Mouse (Mus musculus) neural tube, embryonic 15.5 days (tissue): ENCODE measurements around the gene Slc25a17. TPM values are rescaled to one million over a fixed set of nuclear protein-coding genes. Genes with fewer than 3 reads are reported as not detected.

Source experiments
- ATAC-seq: fragments of 200-750 bp; cut with Nextera tagmentation; 2 replicates; pipeline ENCODE4 v1.8.0; 2017; ENCODE audit warnings: mild to moderate bottlenecking, moderate TSS enrichment, moderate library complexity; ENCODE audit not compliant: low FRiP score
- H3K27ac ChIP-seq: fragments of 300-500 bp; sonication (generic); replicated peaks from 2 replicates; pipeline ENCODE4 v1.5.1; 2015; ENCODE audit warnings: mild to moderate bottlenecking, inconsistent platforms
- H3K27me3 ChIP-seq: fragments of 300-500 bp; sonication (generic); replicated peaks from 2 replicates; pipeline ENCODE4 v1.6.1; 2015; ENCODE audit warnings: inconsistent platforms
- H3K36me3 ChIP-seq: fragments of 300-500 bp; sonication (generic); 2 replicates; pipeline ENCODE4 v1.6.1; 2015; ENCODE audit warnings: inconsistent platforms
- H3K4me1 ChIP-seq: fragments of 300-500 bp; sonication (generic); 2 replicates; pipeline ENCODE4 v1.6.1; 2015; ENCODE audit warnings: inconsistent platforms
- H3K4me2 ChIP-seq: fragments of 300-500 bp; sonication (generic); 2 replicates; pipeline ENCODE4 v1.6.1; 2015; ENCODE audit warnings: inconsistent platforms, mild to moderate bottlenecking, moderate library complexity
- H3K4me3 ChIP-seq: fragments of 300-500 bp; sonication (generic); replicated peaks from 2 replicates; pipeline ENCODE4 v1.5.1; 2015; ENCODE audit warnings: mild to moderate bottlenecking, inconsistent platforms
- H3K9ac ChIP-seq: fragments of 300-500 bp; sonication (generic); replicated peaks from 2 replicates; pipeline ENCODE4 v1.6.1; 2015; ENCODE audit warnings: mild to moderate bottlenecking, inconsistent platforms
- H3K9me3 ChIP-seq: fragments of 300-500 bp; sonication (generic); replicated peaks from 2 replicates; pipeline ENCODE4 v1.6.1; 2016; ENCODE audit warnings: inconsistent platforms
- WGBS: fragments of 180-500 bp; shearing (Covaris S2); methylation state at CpG from one replicate; pipeline ENCODE4 v1.1.7; 2015; ENCODE audit warnings: mixed read lengths; 5-methylcytosine and 5-hydroxymethylcytosine counted together
- polyA plus RNA-seq: library from polyadenylated mRNA; unstranded; fragments of >200 nt; fragmentation: Nextera tagmentation; extraction: Ambion mirVana; gene quantifications from 2 replicates; pipeline ENCODE4 v1.2.1, GENCODE M21; 2015

Gene Slc25a17
- polyA plus RNA-seq, 1 experiment from 2014 or later: 134 TPM

DNA sequence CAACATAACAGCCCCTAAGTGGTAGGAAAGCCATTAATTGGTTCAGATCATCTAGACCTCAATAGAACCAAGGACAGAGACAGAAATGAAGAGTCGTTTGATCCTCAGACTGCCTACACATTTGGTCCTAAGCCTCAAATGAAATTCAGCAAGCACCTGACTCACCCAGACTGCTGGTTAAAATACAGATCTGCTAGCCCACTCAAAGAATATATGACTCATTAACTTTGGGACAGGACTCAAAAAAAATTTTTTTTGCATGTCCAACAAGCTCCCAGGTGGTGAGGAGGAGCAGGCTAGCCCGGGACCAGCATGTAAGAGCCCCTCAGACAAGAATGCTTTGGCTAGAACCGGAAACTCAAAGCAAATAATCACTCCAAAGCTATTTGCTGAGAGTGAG is 40.5 kb downstream of the Slc25a17 start:
- no peak for ATAC-seq
- whole genome bisulfite sequencing: 93% methylated on average over 3 of the region's 3 CpGs
- Histone ChIP-seq H3K4me1 (no peaks in the 10 kb centered on the region), H3K9ac (no peak overlapping the region), H3K9me3 (0 out of 2 replicates have a peak, but pooled peaks cover 3% of the 10 kb centered on the region), H3K4me2 (no peak overlapping the region), H3K4me3 (no peak overlapping the region), H3K27ac (no peak overlapping the region), H3K36me3 (peaks cover 59% of the 10 kb centered on the region), H3K27me3 (no peaks in the 10 kb centered on the region)

DNA sequence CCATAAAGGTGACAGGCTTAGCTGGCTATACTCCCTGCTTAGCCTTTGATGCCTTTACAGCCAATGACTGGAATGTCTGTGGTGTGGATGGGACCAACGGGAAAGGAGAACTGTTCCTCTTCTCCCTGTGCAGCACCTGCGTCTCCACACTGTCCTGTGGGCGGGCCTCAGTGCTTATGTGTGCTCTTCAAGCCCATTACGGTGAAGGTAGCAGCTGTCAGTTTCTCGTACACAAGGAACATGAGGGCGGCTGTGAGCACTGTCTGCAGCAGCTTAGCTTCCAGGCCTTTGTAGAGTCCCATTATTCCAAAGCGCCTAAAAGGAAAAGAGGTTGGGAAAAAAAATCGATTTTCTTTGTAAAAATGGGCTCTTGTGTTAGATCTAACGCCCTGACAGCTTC is 41.1 kb downstream of the Slc25a17 start:
- Histone ChIP-seq H3K9ac (no peak overlapping the region), H3K4me3 (no peak overlapping the region), H3K36me3 (peaks cover 59% of the 10 kb centered on the region), H3K4me2 (no peak overlapping the region), H3K27ac (no peak overlapping the region), H3K4me1 (no peaks in the 10 kb centered on the region), H3K27me3 (no peaks in the 10 kb centered on the region), H3K9me3 (0 out of 2 replicates have a peak, but pooled peaks cover 3% of the 10 kb centered on the region)
- ATAC-seq: no peak
- WGBS: 92% methylated on average over 9 of the region's 9 CpGs

DNA sequence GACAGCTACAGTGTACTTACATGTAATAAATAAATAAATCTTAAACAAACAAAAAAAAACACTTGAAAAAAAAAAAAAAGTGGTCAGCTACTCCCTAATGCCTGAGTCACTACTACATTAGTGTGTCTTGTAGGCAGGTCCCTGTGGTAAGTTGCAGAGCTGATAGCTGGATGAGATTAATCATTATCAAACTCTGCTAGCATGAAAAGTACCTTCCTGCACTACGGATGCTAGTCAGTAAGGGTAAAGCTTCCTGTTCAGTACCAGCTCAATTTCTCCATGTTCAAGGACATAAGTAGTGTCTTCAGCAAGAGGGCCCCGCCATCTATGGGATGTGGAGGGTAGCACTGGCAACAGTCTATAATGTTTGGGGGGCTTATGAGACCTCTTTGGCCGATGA is 46.7 kb downstream of the Slc25a17 start:
- Histone ChIP-seq H3K4me1 (peaks cover 9% of the 10 kb centered on the region; the same call in 1 of the 2 replicates), H3K27ac (no peak overlapping the region), H3K36me3 (peaks cover 20% of the 10 kb centered on the region), H3K9me3 (0 out of 2 replicates have a peak, but pooled peaks cover 3% of the 10 kb centered on the region), H3K27me3 (no peaks in the 10 kb centered on the region), H3K4me3 (no peak overlapping the region), H3K4me2 (no peak overlapping the region), H3K9ac (no peak overlapping the region)
- 93% methylated on average over 3 of the region's 3 CpGs for WGBS
- no peak for ATAC-seq

DNA sequence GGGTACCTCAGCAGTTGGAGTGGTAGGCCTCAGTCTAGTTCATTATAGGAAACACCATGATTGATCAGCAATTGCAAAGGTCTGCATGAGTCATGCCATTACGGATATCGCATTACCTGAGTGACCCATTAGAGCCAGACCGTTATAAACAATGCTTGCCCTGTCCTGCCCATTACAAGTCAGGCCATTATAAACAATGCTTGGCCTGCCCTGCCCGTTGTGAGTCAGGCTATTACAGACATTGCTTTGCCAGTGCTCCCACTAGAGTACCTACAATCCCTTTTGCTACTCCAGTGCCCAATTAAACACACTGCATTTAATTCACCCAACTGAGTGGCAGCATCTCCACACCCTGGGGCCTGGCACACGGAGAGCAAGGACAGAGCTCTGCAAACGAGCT is 49.6 kb downstream of the Slc25a17 start:
- Histone ChIP-seq H3K4me2 (no peak overlapping the region), H3K4me1 (peaks cover 9% of the 10 kb centered on the region; the same call in 1 of the 2 replicates), H3K36me3 (no peaks in the 10 kb centered on the region), H3K27me3 (no peaks in the 10 kb centered on the region), H3K9ac (no peak overlapping the region), H3K27ac (no peak overlapping the region; the same call in 1 of the 2 replicates), H3K4me3 (no peak overlapping the region), H3K9me3 (no peaks in the 10 kb centered on the region)
- 63% methylated on average over 6 of the region's 6 CpGs for WGBS
- no peak for ATAC-seq

DNA sequence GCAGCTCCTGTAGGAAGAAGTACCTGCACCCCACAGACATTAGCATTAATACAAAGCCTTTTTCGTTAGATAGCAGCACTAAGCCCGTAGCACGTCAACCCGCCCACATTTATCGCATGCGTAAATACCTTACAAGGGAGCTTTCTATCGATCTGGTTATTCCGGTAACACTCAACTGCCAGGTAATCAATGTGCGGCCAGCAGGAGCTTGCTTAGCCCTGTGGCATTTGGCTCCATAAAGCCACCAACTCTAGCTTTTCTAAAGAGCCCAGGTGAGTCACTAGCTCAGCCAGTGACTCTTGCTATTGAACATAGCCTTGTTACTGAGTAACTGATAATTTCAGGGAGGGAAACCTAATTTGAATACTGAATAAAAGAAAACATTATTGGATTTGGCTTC is 50.3 kb downstream of the Slc25a17 start:
- Histone ChIP-seq H3K36me3 (no peaks in the 10 kb centered on the region), H3K9me3 (no peaks in the 10 kb centered on the region), H3K9ac (no peak overlapping the region), H3K27me3 (no peaks in the 10 kb centered on the region), H3K4me2 (no peak overlapping the region), H3K27ac (no peak overlapping the region), H3K4me1 (peaks cover 9% of the 10 kb centered on the region; the same call in 1 of the 2 replicates), H3K4me3 (no peak overlapping the region)
- WGBS: 87% methylated on average over 9 of the region's 9 CpGs
- ATAC-seq: no peak

DNA sequence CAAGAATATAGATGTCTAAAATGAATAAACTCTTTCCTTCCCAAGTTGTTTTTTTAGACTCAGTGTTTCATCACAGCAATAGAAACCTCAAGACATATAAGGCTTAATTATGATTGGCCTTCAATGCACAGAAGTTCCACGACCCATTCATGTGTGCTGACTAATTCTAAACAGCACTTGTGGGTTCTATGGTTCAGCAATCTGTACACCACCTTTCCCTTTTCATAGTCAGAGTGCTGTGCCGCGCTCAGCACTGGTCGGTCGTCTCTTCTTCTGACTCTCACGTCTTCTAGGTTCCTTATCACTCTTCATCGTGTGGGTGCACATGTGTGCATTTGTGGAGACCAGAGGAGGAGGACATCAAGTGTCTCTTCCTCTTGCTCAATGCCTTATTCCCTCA is 52.6 kb downstream of the Slc25a17 start:
- Histone ChIP-seq H3K9ac (no peak overlapping the region), H3K9me3 (no peaks in the 10 kb centered on the region), H3K4me3 (no peak overlapping the region), H3K4me2 (no peak overlapping the region), H3K27me3 (no peaks in the 10 kb centered on the region), H3K36me3 (no peaks in the 10 kb centered on the region), H3K4me1 (peaks cover 9% of the 10 kb centered on the region; the same call in 1 of the 2 replicates), H3K27ac (no peak overlapping the region)
- 96% methylated on average over 7 of the region's 7 CpGs for WGBS
- no peak for ATAC-seq

DNA sequence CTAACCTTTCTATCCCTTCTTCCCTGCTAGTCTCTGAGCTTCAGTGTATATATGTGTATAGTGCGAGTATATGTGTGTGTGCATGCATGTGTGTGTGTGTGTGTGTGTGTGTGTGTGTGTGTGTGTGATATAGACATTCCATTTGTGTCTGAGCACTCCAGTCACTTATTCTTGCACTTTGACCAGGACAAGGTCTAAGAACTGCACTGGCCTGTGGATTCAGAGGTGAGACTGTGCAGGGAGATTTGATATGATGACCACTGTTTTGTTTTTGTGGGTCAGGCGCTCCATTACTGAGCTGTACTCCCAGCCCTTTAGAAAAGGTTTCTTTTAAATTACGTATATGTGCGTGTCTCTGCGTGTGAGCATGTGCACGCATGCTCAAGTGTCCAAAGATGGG is 54.1 kb downstream of the Slc25a17 start:
- no peaks in the 10 kb centered on the region for H3K9me3 ChIP-seq
- no peaks in the 10 kb centered on the region for H3K27me3 ChIP-seq
- H3K27ac ChIP-seq: no peak overlapping the region
- 95% methylated on average over 6 of the region's 6 CpGs for WGBS
- H3K9ac ChIP-seq: no peak overlapping the region
- H3K4me1 ChIP-seq: peaks cover 8% of the 10 kb centered on the region; the same call in 1 of the 2 replicates
- H3K4me2 ChIP-seq: no peak overlapping the region
- H3K4me3 ChIP-seq: no peak overlapping the region
- H3K36me3 ChIP-seq: no peaks in the 10 kb centered on the region
- no peak for ATAC-seq

DNA sequence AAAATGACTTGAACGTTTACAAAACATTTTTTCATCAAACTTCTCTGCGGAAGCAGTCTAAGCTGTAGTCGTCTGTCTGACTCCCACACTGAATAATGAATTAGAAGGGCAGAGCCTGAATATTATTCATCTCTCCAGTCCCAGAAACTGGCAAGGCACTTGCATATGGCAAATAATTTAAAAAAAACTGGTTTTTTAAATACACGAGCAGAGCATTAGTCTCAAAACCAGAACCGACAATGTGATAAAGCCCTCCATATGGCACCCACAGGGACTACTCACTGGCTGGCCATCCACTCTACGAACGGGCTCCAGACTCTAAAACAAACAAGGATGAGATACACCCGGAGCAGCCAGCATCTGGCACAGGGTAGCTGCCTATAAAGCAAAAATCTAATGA is 55.6 kb downstream of the Slc25a17 start:
- no peak overlapping the region for H3K4me2 ChIP-seq
- no peaks in the 10 kb centered on the region for H3K27me3 ChIP-seq
- no peaks in the 10 kb centered on the region for H3K36me3 ChIP-seq
- no peak for ATAC-seq
- no peak overlapping the region for H3K4me3 ChIP-seq
- H3K4me1 ChIP-seq: 0 out of 2 replicates have a peak, but pooled peaks cover 5% of the 10 kb centered on the region
- WGBS: 67% methylated on average over 8 of the region's 8 CpGs
- H3K27ac ChIP-seq: no peak overlapping the region
- no peaks in the 10 kb centered on the region for H3K9me3 ChIP-seq
- H3K9ac ChIP-seq: no peak overlapping the region

DNA sequence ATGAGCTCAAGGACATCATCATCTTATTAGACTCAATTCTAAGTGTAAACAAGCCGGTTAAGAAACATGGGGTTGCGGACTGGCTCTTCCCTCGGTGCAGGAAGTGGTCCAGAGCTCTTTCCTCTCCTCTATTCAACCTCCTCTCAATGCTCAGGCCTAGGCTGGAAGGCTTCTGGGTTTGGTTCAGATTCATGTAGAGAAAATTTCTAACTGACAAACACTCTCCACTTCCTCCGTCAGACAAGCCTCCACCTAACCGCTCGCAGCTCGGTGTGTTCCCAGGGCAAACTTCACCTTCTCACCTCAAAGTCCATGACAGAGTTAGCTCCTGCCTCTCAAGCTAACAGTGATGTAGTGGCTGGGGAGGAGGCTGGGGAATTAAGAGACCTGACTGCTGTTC is 56.6 kb downstream of the Slc25a17 start:
- Histone ChIP-seq H3K9me3 (no peaks in the 10 kb centered on the region), H3K36me3 (no peaks in the 10 kb centered on the region), H3K4me3 (no peak overlapping the region), H3K27me3 (no peaks in the 10 kb centered on the region), H3K4me1 (0 out of 2 replicates have a peak, but pooled peaks cover 5% of the 10 kb centered on the region), H3K27ac (no peak overlapping the region), H3K4me2 (no peak overlapping the region), H3K9ac (no peak overlapping the region)
- 95% methylated on average over 7 of the region's 7 CpGs for WGBS
- no peak for ATAC-seq

DNA sequence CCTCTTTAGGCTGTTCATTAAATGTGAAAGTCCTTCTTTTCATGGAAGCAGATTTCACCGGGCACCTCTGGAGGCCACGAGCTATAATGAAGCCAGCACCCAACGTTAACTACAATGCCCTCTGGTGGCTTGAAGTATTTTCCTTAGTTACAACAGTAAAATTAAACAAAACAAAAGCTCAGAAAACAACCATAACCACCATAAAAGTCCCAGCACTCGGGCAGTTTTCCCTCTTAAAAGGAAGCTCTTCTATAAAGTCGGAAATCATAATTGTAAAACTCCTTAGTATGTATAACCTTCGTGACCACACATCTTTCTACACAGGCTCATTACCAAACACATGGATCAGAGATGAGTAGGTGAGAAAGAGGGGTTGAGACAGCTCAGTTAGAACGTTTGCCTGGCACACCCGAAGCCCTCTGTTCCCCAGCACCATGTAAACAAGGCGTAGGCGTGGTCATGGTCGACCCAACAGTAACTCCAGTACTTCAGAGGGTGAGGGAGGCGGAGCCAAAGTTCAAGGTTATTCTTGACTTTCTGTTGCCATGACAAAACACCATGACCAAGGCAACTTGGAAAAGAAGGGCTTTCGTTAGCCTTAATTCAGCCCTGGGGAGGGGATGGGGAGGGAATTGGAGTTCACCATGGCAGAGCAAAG is 58.3 kb downstream of the Slc25a17 start:
- Histone ChIP-seq H3K36me3 (no peaks in the 10 kb centered on the region), H3K9me3 (no peaks in the 10 kb centered on the region), H3K27me3 (no peaks in the 10 kb centered on the region), H3K4me2 (no peak overlapping the region), H3K9ac (no peak overlapping the region), H3K4me3 (no peak overlapping the region), H3K4me1 (0 out of 2 replicates have a peak, but pooled peaks cover 5% of the 10 kb centered on the region), H3K27ac (no peak overlapping the region)
- 58% methylated on average over 13 of the region's 13 CpGs for WGBS
- no peak for ATAC-seq

DNA sequence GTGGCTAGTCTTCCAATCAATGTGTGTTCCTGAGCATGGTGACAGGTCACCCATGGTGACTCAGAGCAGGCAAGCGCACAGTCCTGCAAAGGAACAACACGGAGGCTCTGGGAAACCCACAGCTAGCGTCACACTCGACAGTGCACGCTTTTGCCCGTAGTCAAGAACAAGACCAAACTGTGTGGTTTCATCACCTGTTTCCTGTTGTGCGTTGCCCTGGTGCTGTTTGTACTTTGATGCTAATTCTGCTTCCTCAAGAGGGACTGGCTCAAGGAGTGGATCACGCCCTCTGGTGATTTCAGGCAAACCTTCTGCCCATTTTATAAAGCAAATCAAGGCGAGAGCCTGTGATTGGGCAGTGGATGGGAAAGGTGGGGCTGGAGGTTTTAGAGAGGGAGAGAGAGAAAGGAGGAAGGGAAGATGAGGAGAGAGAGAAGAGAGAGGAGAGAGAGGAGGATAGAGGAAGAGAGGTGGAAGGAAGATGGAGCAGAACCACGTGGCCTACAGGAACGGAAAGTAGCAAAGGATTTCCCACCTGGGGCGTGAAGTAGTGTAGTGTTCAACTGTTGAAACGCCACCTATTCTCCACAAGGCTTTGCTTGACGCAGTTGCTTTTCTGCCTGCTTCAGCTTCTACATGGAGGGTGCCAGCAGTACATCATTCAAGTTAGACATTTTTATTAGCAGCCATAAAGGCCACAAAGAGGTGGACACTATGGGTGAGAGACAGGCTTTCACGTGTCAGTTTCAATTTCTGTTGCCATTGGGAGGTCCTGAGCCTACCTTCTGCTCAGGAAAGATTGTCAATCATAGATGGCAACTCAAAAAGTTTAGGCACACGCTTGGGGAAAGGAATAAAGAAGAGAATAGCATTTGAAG is 59.2 kb downstream of the Slc25a17 start:
- ATAC-seq: no peak
- H3K4me2 ChIP-seq: no peak overlapping the region
- no peaks in the 10 kb centered on the region for H3K27me3 ChIP-seq
- H3K9me3 ChIP-seq: no peaks in the 10 kb centered on the region
- H3K4me3 ChIP-seq: no peak overlapping the region
- no peak overlapping the region for H3K27ac ChIP-seq
- no peak overlapping the region for H3K9ac ChIP-seq
- 0 out of 2 replicates have a peak, but pooled peaks cover 5% of the 10 kb centered on the region for H3K4me1 ChIP-seq
- H3K36me3 ChIP-seq: no peaks in the 10 kb centered on the region
- 48% methylated on average over 16 of the region's 16 CpGs for whole genome bisulfite sequencing
